Mouse (Mus musculus) kidney, postnatal 10 days (tissue): ENCODE measurements around the gene Trip13.

Experiments used
- DNase-seq: peaks from one replicate; pipeline ENCODE4 v3.0.0; 2021; ENCODE audit warnings: mixed read lengths

Gene Trip13

GRCm38 (mm10) chr13:73937321-73938176 is at the start of gene Trip13, which contains the start of gene Brd9:
TSS of gene Trip13 (minus strand) at chr13:73937784.
TSS of gene Brd9 (plus strand) at chr13:73937811.
- DNase-seq = peak; percentile 96

DNA sequence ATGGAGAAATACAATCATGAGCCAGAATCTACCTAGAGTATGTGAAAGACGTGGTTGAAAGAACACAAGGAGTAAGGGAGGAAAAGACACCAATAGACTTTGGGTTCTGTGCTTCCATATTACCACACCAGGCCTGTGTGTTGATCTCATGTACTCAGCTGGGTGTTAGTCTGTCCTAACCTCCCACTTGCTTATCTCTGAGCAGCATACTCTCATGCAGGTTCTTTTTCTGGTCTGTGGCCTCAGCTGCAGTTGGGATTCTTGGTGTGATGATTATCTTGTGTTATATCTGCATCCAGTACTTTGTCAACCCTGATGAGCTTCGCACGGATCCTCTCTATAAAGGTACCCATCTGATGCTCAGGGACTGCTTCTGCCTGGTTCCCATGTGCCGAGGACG is 39.4 kb upstream of the Trip13 start:
- no peak for DNase-seq

GRCm38 (mm10) chr13:73974523-73974922 is 36.9 kb upstream of the Trip13 start:
- DNase-seq = no peak

DNA sequence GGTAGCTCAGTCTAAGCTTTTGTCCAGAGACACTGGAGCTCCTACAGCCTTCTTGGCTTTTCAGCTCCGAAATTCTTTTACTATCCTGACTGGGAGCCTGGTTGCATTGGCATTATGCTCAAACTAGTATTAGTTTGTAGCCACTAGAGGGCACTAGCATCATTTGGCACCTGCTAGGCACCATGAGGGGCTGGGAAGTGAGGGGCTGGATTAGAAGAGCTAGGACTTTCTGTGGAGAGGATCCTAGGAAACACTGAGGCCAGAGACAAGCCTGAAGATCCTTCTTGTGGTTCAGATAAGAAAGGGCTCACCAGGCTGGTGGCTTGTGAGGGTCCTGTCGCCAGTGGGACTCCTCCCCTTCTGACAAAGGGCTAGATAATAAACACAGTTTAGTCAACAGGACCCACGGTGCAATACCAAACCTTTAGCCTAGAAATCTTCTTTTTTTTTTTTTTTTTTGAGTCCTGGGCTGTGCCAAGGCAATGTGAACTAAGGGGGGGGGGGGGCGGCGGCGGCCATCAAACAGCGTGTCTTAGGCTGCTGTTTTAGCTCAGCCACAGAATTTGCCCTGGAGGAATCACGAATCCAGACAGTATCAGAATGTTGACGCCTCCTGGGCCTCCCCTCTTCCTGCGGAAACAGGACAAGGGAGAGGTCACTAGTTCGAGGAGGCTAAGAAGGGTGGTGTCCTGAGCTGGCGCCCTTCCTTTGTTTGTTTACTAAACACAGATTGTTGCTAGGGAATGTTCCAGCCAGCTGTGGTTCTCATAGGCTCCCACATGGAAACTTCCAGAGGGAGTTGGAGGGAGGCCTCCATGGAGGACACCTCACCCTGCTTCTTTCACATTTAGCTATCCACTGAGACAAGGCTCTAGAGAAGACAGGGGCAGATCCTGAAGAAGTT is 33.2 kb upstream of the Trip13 start:
- peak; percentile 81 for DNase-seq

- no peak for DNase-seq
Measured at GRCm38 (mm10) chr13:73963551-73963950, 26.0 kb upstream of the Trip13 start, which contains the start of gene Zdhhc11. TSS of gene Zdhhc11 (plus strand) at chr13:73963851.

- no peak for DNase-seq
Measured at GRCm38 (mm10) chr13:73961177-73961576, 23.6 kb upstream of the Trip13 start.

- no peak for DNase-seq
Measured at GRCm38 (mm10) chr13:73960117-73960652, 22.6 kb upstream of the Trip13 start.

GRCm38 (mm10) chr13:73955531-73955930 is 17.9 kb upstream of the Trip13 start:
- no peak for DNase-seq

GRCm38 (mm10) chr13:73954666-73955065 is 17.1 kb upstream of the Trip13 start:
- no peak for DNase-seq

DNA sequence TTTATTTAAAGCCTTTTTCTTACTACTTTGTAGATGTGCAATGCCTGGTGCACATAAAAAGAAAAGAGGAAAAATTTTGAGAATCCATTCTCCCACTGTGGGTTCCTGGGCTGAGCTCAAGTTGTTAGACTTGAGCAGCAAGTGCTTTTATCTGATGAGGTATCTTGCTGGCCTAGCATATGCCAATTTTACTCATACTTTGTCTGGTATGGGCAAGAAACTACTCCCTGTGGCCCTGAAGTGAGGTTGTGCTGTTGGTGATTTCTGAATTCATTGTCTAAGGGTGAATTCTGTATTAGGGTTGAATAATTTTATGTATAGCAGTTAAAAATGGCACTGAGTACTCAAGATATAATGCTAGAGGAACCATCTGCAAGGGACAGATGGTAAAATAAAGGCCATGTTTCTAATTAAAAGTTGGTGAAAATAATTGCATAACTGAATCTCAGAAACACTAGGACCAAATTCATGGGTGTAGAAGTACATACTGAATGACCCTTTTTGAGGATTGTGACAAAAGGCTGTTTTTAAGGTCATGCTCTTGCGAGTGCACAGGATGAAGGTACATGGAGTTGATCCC is 16.1 kb upstream of the Trip13 start:
- no peak for DNase-seq

- no peak for DNase-seq
Measured at GRCm38 (mm10) chr13:73944606-73945005, 7.0 kb upstream of the Trip13 start.

GRCm38 (mm10) chr13:73939101-73939500 is 1.5 kb upstream of the Trip13 start:
- no peak for DNase-seq

- DNase-seq = no peak
Measured at GRCm38 (mm10) chr13:73938177-73938560, 585 bp upstream of the Trip13 start.

- no peak for DNase-seq
Measured at GRCm38 (mm10) chr13:73936938-73937320, 655 bp downstream of the Trip13 start.

DNA sequence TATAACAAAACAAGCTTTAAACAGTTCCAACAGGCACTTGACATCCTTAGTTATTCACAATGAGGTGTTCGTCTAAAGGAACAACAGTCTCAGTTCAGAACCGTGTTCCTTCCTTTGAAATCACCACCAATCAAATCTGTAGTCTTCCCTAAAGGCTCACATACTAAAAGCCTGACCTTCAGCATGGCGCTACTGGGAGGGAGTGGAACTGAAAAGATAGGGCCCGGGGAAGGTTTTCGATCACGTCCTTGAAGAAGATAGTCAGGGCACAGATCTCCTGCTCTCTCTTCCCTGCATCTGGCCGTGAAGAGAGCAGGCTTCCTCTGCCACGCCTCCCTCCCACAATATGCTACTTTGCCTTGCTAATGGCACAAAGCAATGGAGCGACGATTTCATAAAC is 5.4 kb downstream of the Trip13 start:
- no peak for DNase-seq

DNA sequence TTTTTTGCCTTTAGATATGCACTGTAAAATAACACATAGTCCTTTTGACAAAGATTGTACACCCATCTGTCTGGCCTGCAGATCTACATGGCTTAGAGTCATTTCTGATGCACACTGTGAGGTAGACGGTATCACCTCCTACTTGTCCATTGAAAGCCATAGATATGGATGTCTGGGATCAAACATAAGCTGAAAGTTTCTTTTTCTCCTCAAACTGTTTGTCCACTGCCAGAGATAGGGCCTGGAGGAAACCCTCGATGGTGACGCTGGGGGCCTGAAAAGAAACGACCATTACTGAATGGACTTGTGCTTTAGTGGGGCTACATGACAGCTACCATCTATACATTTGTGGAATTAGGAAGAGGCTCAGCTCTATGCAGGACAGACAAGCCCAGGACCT is 24.5 kb downstream of the Trip13 start:
- DNase-seq = no peak

- peak; percentile 69 for DNase-seq
Measured at GRCm38 (mm10) chr13:73907683-73908412, 29.7 kb downstream of the Trip13 start.

DNA sequence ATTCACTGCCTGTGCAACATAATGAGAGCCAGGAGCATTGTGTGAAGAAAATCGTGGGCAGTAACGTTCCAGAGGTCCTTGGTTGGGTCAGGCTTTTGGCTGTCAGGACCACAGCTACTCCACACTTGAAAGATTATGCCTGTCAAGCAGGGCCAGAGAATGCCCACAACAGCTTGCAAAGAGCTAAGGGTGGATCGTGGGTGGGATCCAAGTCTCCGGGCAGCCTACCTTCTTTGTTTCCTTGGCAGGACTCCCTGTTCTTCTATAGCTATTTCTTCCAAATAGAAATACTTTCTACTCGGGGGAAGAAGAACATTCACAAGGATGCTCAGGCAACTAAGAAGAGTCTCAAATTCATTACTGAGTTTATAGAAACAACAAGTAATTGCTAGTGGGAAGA is 30.4 kb downstream of the Trip13 start:
- DNase-seq = no peak

- DNase-seq = no peak
Measured at GRCm38 (mm10) chr13:73897561-73897960, 40.0 kb downstream of the Trip13 start.

- DNase-seq = peak; percentile 63
Measured at GRCm38 (mm10) chr13:73892493-73893178, 44.9 kb downstream of the Trip13 start.

DNA sequence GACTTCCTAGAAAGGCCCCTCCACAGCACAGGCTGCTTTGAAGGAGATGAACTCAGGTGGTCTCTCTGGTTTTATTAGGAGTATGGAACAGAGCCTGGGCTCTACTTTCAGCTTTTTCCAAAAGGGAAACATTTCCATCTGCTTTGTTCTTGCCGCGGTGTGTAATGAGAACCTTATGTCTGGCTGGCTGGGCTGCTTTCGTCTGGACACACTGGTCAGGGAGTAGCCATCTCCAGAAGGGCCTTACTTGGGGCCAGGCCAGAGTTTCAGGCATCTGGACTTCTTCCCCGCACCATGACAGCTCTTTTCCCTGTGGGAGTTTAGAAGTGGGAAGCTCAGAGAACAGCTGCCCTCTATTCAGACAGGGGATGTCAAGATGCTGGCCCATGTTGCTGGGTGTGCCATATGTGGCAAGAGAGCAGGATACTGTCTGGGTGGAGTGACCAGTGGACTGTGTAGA is 50.1 kb downstream of the Trip13 start:
- DNase-seq = peak; percentile 78

GRCm38 (mm10) chr13:73886601-73887000 is 51.0 kb downstream of the Trip13 start:
- DNase-seq = no peak
